Mouse (Mus musculus) urinary bladder, postnatal 14 days (tissue): ENCODE data around the gene Prickle3.
"Not testable (repeated sequence)": the region's sequence is repeated elsewhere in the genome, so short reads cannot be mapped to it uniquely, and the experiment has no call there.

Experiments
- DNase-seq: peaks from one replicate; pipeline ENCODE4 v3.0.0; 2021; ENCODE audit warnings: low spot score

Gene Prickle3

GRCm38 (mm10) chrX:7670921-7671623, 14.0 kb downstream of the Prickle3 start, which contains the start of gene Plp2:
TSS of gene Plp2 (minus strand) at chrX:7671390.
- peak; percentile 63 for DNase-seq

DNA sequence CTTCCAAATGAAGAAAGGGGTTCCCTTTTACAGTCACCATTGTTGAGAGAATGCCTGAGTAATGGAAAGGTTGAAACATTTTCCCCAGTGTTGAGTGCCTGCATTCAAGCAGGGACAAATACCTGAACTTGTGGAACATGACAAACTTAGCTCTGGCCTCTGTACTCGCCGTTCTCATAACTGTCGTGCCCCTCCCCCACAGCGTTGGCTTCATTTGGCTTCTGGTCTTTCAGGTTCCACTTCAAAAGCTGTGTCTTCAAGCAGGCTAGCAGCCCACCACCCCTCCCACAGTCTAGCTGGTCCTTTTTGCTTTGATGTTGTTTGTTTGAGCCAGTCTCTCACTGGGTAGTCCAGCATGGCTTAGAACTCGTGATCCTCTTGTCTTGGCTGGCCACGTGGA, 15.7 kb downstream of the Prickle3 start:
- peak; percentile 32 for DNase-seq

DNA sequence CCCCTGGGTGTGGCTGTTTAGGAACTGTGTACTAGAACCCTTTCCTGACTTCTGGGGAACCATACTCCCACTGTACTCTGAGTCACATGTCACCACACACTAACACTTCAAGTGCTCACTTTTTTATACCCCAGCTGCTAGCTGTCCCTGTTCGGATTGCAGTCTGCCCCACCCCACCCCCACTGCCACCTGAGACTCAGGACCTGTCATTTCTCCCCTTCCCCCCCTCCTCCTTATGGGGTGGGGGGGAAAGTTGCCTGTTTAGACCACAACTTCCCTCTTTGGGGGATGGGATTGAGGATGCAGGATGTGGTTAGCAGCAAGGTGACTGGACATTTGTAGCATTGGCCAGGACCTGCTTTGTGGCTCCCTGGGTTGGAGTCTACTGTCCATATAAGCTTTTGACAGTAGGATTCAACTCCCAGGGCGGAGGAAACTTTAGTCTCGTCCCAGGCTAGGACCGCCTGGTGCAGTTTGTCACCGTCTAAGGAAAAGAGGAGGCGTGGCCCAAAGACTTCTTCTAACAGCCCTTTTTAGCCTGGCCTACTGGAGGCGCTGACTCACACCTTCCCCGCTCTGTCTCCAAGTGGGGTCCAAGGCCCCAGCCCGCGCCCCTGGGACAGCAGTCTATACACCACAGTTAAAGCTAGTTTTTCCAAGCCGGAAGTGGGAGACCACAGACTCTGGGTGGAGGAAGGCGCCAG, 16.7 kb downstream of the Prickle3 start:
- DNase-seq: peak; percentile 43

DNA sequence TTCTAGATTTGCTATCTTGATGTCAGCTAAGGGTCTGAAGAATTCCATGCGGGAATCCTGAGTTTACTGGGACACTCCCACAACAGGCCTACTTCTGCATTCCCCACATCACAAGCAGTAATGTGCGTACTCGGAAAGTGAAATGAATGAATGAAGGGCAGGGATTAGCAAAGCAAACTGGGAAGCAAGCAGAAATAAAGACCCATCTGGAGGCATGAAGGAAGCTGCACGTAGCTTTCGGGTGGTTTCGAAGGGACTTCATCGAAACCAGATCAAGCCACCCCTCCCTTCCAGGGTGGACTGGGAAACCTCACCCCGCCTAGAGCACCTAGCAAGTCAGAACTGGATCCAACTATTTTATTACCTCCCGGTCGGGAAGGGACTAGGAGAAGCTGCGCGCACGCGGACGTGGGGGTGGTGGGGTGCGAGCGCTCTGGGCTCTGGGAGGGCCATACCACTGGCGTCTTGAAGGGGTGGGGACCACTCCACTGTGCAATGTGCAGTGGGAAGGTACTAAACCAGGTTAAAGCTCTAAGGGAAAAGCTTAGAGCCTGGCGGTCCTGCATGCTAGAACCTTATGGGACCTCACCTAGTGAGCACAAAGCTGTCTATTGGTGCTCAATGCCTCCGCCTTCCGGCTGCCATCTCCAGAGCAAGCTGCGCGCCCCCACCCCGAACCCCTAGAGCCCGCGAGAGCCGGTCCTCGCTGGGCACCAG, 17.4 kb downstream of the Prickle3 start:
- DNase-seq: peak; percentile 34

- no peak for DNase-seq
Observed at GRCm38 (mm10) chrX:7675001-7675380, 17.9 kb downstream of the Prickle3 start.

GRCm38 (mm10) chrX:7678986-7679385, 21.9 kb downstream of the Prickle3 start:
- DNase-seq: no peak

GRCm38 (mm10) chrX:7679405-7680056, 22.5 kb downstream of the Prickle3 start:
- DNase-seq: peak; percentile 87

DNA sequence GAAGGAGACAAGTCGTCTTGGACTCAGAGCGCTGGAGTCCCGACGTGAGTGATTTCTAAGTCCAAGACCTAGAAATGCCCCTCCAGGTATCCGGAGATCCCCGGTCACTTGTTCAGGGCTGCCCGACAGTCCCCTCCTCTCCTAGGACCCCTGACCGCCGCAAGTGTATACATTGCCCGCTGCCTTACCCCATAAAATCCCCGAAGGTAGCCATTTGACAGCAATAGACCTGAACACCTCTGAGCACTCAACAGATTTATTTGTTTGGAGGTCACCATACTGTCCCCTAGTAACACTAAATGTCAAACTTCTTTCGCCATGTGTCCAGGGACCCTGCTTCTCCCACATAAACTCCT, 23.0 kb downstream of the Prickle3 start:
- no peak for DNase-seq

GRCm38 (mm10) chrX:7680864-7681263, 23.8 kb downstream of the Prickle3 start, which contains the start of gene Magix:
TSS of gene Magix (minus strand) at chrX:7681251.
- DNase-seq: no peak

DNA sequence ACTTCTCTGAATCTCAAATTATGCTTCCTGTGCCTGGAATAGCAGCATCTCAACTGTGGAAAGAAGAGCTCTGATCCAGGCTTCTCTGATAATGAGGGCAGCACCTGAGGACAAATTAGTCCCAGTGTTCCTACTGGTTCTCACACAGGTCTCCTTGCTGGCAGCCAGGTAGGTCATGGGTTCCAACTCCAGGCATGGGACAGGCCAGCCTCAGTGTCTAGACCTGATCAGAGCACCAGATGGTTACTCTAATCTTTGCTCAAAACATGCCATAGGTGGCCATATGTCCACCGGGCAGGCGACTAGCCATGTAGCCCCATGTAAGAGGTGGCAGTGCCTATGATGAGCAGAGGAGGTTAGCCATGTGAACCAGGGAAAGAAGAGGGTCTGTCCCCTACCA, 31.3 kb downstream of the Prickle3 start:
- no peak for DNase-seq

GRCm38 (mm10) chrX:7690486-7690885, 33.4 kb downstream of the Prickle3 start:
- no peak for DNase-seq

GRCm38 (mm10) chrX:7692862-7693261, 35.8 kb downstream of the Prickle3 start:
- no peak for DNase-seq

DNA sequence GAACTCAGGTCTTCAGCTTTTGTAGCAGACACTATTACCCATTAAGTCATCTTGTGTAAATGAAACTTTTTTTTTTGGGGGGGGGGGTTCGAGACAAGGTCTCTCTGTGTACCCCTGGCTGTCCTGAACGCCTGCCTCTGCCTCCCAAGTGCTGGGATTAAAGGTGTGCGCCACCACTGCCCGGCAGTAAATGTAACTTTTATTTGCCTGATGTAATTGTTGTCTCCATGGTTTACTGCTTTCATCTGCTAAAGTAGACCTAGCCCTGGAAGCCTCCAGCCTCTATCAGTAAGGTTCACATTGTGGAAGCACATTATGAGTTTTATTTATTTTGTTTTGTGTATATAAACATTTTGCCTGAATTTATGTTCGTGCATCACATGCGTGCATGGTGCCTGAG, 39.5 kb downstream of the Prickle3 start:
- DNase-seq: no peak

DNA sequence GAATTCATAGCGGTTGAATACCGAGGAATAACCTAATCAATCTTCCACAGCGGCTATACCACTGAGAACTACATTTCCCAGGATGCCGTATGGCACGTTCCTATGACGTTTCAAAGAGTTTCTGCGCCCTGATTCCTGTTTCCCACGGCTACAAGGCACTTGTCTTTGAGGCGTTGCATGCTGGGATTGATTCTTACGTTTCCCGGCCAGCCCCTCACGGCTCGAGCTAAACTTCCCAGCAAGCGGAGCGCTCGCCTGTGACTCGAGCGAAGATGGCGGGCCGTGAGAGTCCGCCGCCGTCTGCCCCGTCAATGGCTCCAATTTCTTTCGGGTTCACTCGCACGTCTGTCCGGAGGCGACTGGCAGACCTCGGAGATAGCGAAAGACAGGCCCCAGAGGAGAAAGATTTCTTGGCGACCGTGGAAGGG, 39.9 kb downstream of the Prickle3 start, which contains the start of gene Gpkow:
Gene Gpkow, plus strand, starts transcription at position 178 of the 428 bp plus-strand sequence.
- DNase-seq: peak; percentile 79

GRCm38 (mm10) chrX:7713764-7714134, 56.7 kb downstream of the Prickle3 start:
- not testable (repeated sequence) for DNase-seq

DNA sequence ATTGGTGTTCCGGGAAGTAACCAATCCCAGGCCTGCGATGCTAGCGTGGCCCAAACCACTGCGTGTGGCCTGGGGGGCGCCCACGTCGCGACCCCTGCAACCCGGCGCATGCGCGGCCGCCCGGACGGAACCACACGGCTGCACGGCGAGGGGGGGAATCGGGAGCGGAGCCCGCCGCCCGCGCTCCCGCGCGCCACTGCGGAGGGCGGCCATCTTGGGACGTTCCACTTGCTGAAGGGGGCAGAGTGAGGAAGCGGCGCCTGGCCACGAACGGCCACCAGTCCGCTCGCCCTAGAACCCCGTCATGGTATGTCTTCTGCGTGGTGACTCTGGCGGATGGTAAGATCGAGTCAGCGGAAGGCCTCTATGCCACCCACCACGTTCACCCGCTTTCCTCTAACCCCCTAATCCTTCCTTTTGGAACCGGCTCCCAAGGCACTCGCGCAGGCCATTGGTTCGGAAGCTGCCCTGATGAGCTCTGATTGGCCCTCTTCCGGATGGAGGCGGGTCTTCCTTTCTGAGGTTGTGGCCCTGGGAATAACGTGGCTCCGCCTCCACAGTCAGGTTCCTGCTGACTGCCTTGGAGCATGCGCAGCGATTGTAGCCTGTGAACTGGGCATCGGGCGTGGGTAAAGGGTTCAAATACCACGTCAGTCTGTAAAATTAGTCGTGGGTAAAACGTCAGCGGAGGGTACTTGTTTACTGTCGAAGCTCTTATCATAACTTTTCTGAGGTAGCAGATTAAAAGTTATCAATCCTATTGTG, 57.3 kb downstream of the Prickle3 start, which contains the start of gene Wdr45:
Gene Wdr45, plus strand, starts transcription at position 199 of the 765 bp plus-strand sequence.
- DNase-seq: peak; percentile 92

- not testable (repeated sequence) for DNase-seq
Observed at GRCm38 (mm10) chrX:7716058-7716457, 59.0 kb downstream of the Prickle3 start.
